Mouse (Mus musculus): Measurements from ENCODE around the gene Tbx1. TPM values are rescaled to one million over a fixed set of nuclear protein-coding genes. Genes with fewer than 3 reads are reported as not detected.

Tbx1 gene
- polyA plus RNA-seq, 1 experiment: 4.2 TPM

GRCm38 (mm10) chr16:18596255-18596654 is 5.8 kb upstream of the Tbx1 start:
- Histone ChIP-seq H3K4me3 (ENCODE audit: control insufficient read depth, low read depth, low read length) (no peak overlapping the region), H3K4me1 (ENCODE audit: control insufficient read depth, insufficient read depth, low read length) (peaks cover 10% of the 10 kb centered on the region), H3K36me3 (ENCODE audit: control insufficient read depth, insufficient read depth, low read length) (no peaks in the 10 kb centered on the region), H3K27me3 (ENCODE audit: control insufficient read depth, insufficient read depth, low read length) (no peaks in the 10 kb centered on the region), H3K27ac (ENCODE audit: control insufficient read depth, insufficient read depth, low read depth, low read length) (no peak overlapping the region)
- TF ChIP-seq POLR2A (IDR thresholded peaks at IDR 0.05; ENCODE audit: control insufficient read depth, low read depth, low read length) (no peak), CTCF (IDR thresholded peaks at IDR 0.05; ENCODE audit: control insufficient read depth, insufficient read depth, insufficient replicate concordance, low read depth, low read length) (no peak)

- H3K4me3 ChIP-seq (ENCODE audit: control insufficient read depth, low read depth, low read length): no peak overlapping the region
Measured at GRCm38 (mm10) chr16:18593930-18594329, 3.5 kb upstream of the Tbx1 start.

DNA sequence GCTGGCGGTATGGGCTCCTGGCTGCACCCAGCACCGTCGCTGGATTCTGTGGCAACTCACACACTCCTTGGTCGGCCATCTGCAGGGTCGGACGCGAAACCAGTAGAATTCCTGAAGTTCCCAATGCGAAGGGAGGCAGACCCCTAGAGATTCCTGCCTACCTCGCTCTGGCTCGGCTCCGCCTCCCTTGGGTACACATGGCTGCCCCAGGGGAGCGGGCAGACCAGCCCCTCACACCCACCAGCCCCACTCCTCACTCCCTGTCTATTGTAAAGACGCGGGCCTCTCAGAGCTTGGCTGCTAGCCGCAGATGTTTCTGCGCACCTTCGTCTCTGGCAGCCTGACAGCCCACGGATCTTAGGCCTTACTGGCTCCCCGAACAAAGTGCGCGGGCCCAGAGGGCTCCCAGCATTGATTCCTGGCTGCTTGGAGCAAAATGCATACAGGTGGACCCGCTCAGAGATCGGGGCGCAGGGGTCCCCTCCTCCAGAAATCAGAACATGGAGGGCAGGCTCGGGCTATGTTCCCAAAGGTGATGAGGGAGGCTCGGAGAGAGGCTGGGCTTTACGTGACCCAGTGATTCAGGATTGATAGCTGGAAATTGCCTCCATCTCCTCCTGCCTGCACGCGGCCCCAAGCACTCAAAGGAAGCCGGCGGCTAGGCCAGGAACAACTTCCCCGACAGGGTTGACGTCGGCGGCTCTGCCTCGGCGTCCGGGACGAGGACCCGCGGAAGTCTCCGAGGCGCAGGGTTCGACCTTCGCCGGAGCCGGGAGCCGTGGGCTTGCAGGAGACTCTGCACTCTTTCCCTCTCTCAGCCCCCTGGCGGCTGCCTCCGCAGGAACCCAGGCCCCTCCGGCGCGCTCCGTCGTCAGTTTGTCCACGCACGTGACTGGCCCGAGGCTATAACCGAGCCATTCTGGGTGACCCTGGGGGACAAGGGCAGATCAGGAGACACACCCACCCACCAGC is 862 bp upstream of the Tbx1 start:
- Histone ChIP-seq H3K27ac (ENCODE audit: control insufficient read depth, insufficient read depth, low read depth, low read length) (peak overlapping the region; percentile 25; the same call in 1 of the 2 replicates), H3K4me3 (ENCODE audit: control insufficient read depth, low read depth, low read length) (peak overlapping the region; percentile 75), H3K4me1 (ENCODE audit: control insufficient read depth, insufficient read depth, low read length) (peaks cover 42% of the 10 kb centered on the region), H3K27me3 (ENCODE audit: control insufficient read depth, insufficient read depth, low read length) (no peaks in the 10 kb centered on the region; the same call in 1 of the 2 replicates), H3K36me3 (ENCODE audit: control insufficient read depth, insufficient read depth, low read length) (no peaks in the 10 kb centered on the region)
- TF ChIP-seq POLR2A (IDR thresholded peaks at IDR 0.05; ENCODE audit: control insufficient read depth, low read depth, low read length) (peak; percentile 44; the same call in 1 of the 2 replicates), CTCF (IDR thresholded peaks at IDR 0.05; ENCODE audit: control insufficient read depth, insufficient read depth, insufficient replicate concordance, low read depth, low read length) (no peak)

More at GRCm38 (mm10) chr16:18593930-18594329, 3.5 kb upstream of the Tbx1 start:
- Histone ChIP-seq H3K27ac (ENCODE audit: control insufficient read depth, insufficient read depth, low read depth, low read length) (no peak overlapping the region), H3K36me3 (ENCODE audit: control insufficient read depth, insufficient read depth, low read length) (no peaks in the 10 kb centered on the region), H3K4me1 (ENCODE audit: control insufficient read depth, insufficient read depth, low read length) (peaks cover 28% of the 10 kb centered on the region), H3K27me3 (ENCODE audit: control insufficient read depth, insufficient read depth, low read length) (no peaks in the 10 kb centered on the region)
- TF ChIP-seq POLR2A (IDR thresholded peaks at IDR 0.05; ENCODE audit: control insufficient read depth, low read depth, low read length) (no peak), CTCF (IDR thresholded peaks at IDR 0.05; ENCODE audit: control insufficient read depth, insufficient read depth, insufficient replicate concordance, low read depth, low read length) (no peak)

- Histone ChIP-seq H3K27me3 (ENCODE audit: control insufficient read depth, insufficient read depth, low read length) (no peaks in the 10 kb centered on the region; the same call in 1 of the 2 replicates), H3K27ac (ENCODE audit: control insufficient read depth, insufficient read depth, low read depth, low read length) (no peak overlapping the region)
- TF ChIP-seq POLR2A (IDR thresholded peaks at IDR 0.05; ENCODE audit: control insufficient read depth, low read depth, low read length) (no peak), CTCF (IDR thresholded peaks at IDR 0.05; ENCODE audit: control insufficient read depth, insufficient read depth, insufficient replicate concordance, low read depth, low read length) (no peak)
Measured at GRCm38 (mm10) chr16:18589080-18589621, 1.3 kb downstream of the Tbx1 start.

GRCm38 (mm10) chr16:18588738-18589055 is 1.8 kb downstream of the Tbx1 start:
- TF ChIP-seq CTCF (IDR thresholded peaks at IDR 0.05; ENCODE audit: control insufficient read depth, insufficient read depth, insufficient replicate concordance, low read depth, low read length) (no peak), POLR2A (IDR thresholded peaks at IDR 0.05; ENCODE audit: control insufficient read depth, low read depth, low read length) (no peak)
- no peaks in the 10 kb centered on the region; the same call in 1 of the 2 replicates for H3K27me3 ChIP-seq (ENCODE audit: control insufficient read depth, insufficient read depth, low read length)
- no peak overlapping the region for H3K27ac ChIP-seq (ENCODE audit: control insufficient read depth, insufficient read depth, low read depth, low read length)
- H3K36me3 ChIP-seq (ENCODE audit: control insufficient read depth, insufficient read depth, low read length): no peaks in the 10 kb centered on the region
- peaks cover 65% of the 10 kb centered on the region for H3K4me1 ChIP-seq (ENCODE audit: control insufficient read depth, insufficient read depth, low read length)
- peak overlapping the region; percentile 33 for H3K4me3 ChIP-seq (ENCODE audit: control insufficient read depth, low read depth, low read length)

More at GRCm38 (mm10) chr16:18589080-18589621, 1.3 kb downstream of the Tbx1 start:
- Histone ChIP-seq H3K4me3 (ENCODE audit: control insufficient read depth, low read depth, low read length) (no peak overlapping the region), H3K4me1 (ENCODE audit: control insufficient read depth, insufficient read depth, low read length) (peaks cover 62% of the 10 kb centered on the region), H3K36me3 (ENCODE audit: control insufficient read depth, insufficient read depth, low read length) (no peaks in the 10 kb centered on the region)

DNA sequence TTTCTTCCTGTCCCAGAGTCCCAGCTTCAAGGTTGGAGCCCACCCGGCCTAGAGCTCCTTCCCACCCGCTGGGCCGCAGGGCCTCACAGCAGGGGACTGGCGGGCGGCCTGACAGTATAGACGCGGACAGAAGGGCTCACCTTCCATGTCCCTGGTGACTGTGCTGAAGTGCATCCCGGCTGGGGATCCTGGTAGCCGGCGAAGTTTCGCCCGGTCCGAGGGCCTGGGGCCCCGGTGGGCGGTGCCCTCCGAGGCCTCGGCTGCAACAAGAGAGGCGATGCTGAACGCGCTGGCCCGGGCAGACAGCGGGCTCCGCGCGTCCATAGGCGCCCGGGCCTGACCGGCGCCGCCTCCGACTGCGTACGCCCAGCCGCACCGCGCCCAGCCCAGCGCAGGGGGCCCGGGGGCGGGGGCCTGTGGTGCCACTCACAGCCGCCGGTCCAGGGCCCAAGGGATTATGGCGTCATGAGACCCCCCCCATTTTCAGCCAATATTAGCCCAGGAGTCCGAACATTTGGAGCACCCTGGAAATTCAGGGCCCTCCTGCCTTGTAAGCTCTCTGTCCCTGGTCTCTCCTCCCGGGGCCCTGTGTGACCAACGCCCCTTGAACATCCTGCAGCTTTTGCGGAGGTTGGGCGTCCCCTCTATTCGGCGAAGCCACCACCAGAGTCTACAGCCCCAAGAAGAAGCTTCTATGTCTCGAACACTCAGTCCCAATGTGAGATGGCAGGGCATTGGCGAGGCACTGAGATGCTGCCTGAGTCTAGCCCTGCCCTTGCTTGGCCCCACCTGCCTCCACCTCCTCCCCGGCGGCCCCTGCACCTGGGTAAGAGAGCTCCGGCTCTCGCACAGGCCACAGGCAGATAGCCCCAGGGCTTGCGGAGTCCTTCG is 2.4 kb downstream of the Tbx1 start:
- TF ChIP-seq POLR2A (IDR thresholded peaks at IDR 0.05; ENCODE audit: control insufficient read depth, low read depth, low read length) (no peak), CTCF (IDR thresholded peaks at IDR 0.05; ENCODE audit: control insufficient read depth, insufficient read depth, insufficient replicate concordance, low read depth, low read length) (no peak)
- Histone ChIP-seq H3K4me3 (ENCODE audit: control insufficient read depth, low read depth, low read length) (peak overlapping the region; percentile 33), H3K27ac (ENCODE audit: control insufficient read depth, insufficient read depth, low read depth, low read length) (no peak overlapping the region), H3K27me3 (ENCODE audit: control insufficient read depth, insufficient read depth, low read length) (no peaks in the 10 kb centered on the region; the same call in 1 of the 2 replicates), H3K36me3 (ENCODE audit: control insufficient read depth, insufficient read depth, low read length) (no peaks in the 10 kb centered on the region), H3K4me1 (ENCODE audit: control insufficient read depth, insufficient read depth, low read length) (peaks cover 64% of the 10 kb centered on the region)

All from testis, adult 2 months (tissue).